Mouse (Mus musculus) heart, adult 2 months (tissue): ENCODE measurements around the gene H2-Eb2.

Experiments
- CTCF ChIP-seq: fragments of 200-600 bp; IDR thresholded peaks from 2 replicates; pipeline ENCODE4 v1.8.1; 2022; ENCODE audit warnings: antibody characterized with exemption, mild to moderate bottlenecking, moderate library complexity
- EP300 ChIP-seq: fragments of 200-500 bp; IDR thresholded peaks from 2 replicates; pipeline ENCODE4 v1.6.1; 2011; ENCODE audit warnings: low read depth, low read length, control low read depth; ENCODE audit not compliant: insufficient read depth
- POLR2A ChIP-seq: fragments of 200-500 bp; IDR thresholded peaks from 2 replicates; pipeline ENCODE4 v1.6.1; 2011; ENCODE audit warnings: mild to moderate bottlenecking, low read depth, low read length, control low read depth; ENCODE audit not compliant: insufficient read depth

DNA sequence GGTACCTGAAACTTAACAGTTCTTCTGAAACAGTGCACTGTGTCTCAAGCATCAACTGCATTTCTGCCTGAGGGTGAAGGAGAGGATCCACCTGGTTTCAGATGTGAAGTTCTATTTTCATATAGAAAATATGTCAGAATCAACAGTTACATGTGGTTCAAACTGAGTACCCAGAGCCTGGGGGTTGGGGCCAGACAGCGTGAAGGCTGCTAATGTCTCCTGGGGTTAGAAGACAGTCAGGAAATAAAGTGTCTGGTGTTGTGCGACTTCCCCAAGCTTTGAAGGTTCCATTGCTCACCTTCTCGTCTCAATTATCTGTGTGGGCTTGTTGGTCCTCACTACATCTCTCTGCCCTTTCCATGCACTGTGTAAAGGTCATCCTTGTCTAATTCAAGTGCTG lies 908 bp downstream of the H2-Eb2 start:
- TF ChIP-seq EP300, result no peak
- no peak for TF ChIP-seq CTCF
- no peak for TF ChIP-seq POLR2A
